Mouse (Mus musculus): ENCODE measurements around the gene Gstp2. TPM values are rescaled to one million over a fixed set of nuclear protein-coding genes. Genes with fewer than 3 reads are reported as not detected.

Gene Gstp2
- polyA plus RNA-seq, 1 experiment from 2014 or later = 379 TPM

- ChIA-PET POLR2A (no interaction called here), CTCF (interaction anchor here (0.9 to 2.7 kb wide), 2 partner anchors 12 to 46 kb away, joined by 3 to 7 read pairs; no protein-coding TSS in a partner anchor)
- H3K27me3 ChIP-seq = peaks cover 21% of the 10 kb centered on the region
- in situ Hi-C loops (cut with MboI; ENCODE audit: low pct_unique_long_range_greater_than_20kb) = no loop called here
- DNase-seq (ENCODE audit: low read depth, low spot score) = no peak
- TF ChIP-seq CTCF (IDR thresholded peaks at IDR 0.05) = no peak
- ATAC-seq = no peak
These were observed 53.4 kb downstream of the Gstp2 start, which contains the start of gene Tbx10 for GRCm38 (mm10) chr19:3992416-3992815. Gene Tbx10, plus strand, starts transcription at chr19:3992752.

- in situ Hi-C loops (cut with MboI; ENCODE audit: low pct_unique_long_range_greater_than_20kb) = no loop called here
- ChIA-PET CTCF (interaction anchor here (0.9 to 2.7 kb wide), 2 partner anchors 11 to 45 kb away, joined by 3 to 7 read pairs; no protein-coding TSS in a partner anchor), POLR2A (no interaction called here)
- DNase-seq (ENCODE audit: low read depth, low spot score) = no peak
- H3K27me3 ChIP-seq = peaks cover 21% of the 10 kb centered on the region
- no peak for ATAC-seq
- no peak for TF ChIP-seq CTCF (IDR thresholded peaks at IDR 0.05)
These were observed 53.9 kb downstream of the Gstp2 start for GRCm38 (mm10) chr19:3991966-3992365.

- in situ Hi-C loops (cut with MboI; ENCODE audit: low pct_unique_long_range_greater_than_20kb) = no loop called here
- POLR2A ChIA-PET = no interaction called here
- CTCF ChIA-PET = interaction anchor here (0.9 to 2.7 kb wide), 2 partner anchors 11 to 45 kb away, joined by 3 to 7 read pairs; no protein-coding TSS in a partner anchor
- no peak for TF ChIP-seq CTCF (IDR thresholded peaks at IDR 0.05)
- DNase-seq (ENCODE audit: low read depth, low spot score) (no peak), ATAC-seq (no peak)
- peaks cover 21% of the 10 kb centered on the region for H3K27me3 ChIP-seq
These were observed 54.3 kb downstream of the Gstp2 start for GRCm38 (mm10) chr19:3991562-3991961.

GRCm38 (mm10) chr19:3990804-3991203, 55.0 kb downstream of the Gstp2 start:
- no peak for DNase-seq (ENCODE audit: low read depth, low spot score)
- ATAC-seq = no peak
- ChIA-PET POLR2A (no interaction called here), CTCF (interaction anchor here (1.3 kb wide), 1 partner anchor 78 kb away, joined by 3 read pairs; the partner anchor contains the start of gene Ndufs8)
- in situ Hi-C loops (cut with MboI; ENCODE audit: low pct_unique_long_range_greater_than_20kb) = no loop called here
- TF ChIP-seq CTCF (IDR thresholded peaks at IDR 0.05) = no peak
- H3K27me3 ChIP-seq = peaks cover 21% of the 10 kb centered on the region

Other genes starting within 250 kb of the Gstp2 start
- 169 TPM for gene Chka, start 194.2 kb downstream of the Gstp2 start, polyA plus RNA-seq (2021)
- 80.3 TPM for gene Tcirg1, start 138.9 kb downstream of the Gstp2 start, polyA plus RNA-seq (2021)
- gene Ndufs8, start 133.2 kb downstream of the Gstp2 start, polyA plus RNA-seq (2021) = 232 TPM
- gene Aldh3b1, start 116.2 kb downstream of the Gstp2 start, polyA plus RNA-seq (2021) = 22.2 TPM
- not detected for gene Unc93b1, start 110.8 kb downstream of the Gstp2 start, polyA plus RNA-seq (2021)
- gene Aldh3b3, start 87.4 kb downstream of the Gstp2 start, polyA plus RNA-seq (2021) = 0.17 TPM
- 0.05 TPM for gene Aldh3b2, start 73.7 kb downstream of the Gstp2 start, polyA plus RNA-seq (2021)
- gene Acy3, start 59.5 kb downstream of the Gstp2 start, polyA plus RNA-seq (2021) = 3.9 TPM
- 0.03 TPM for gene Tbx10, start 53.3 kb downstream of the Gstp2 start, polyA plus RNA-seq (2021)
- gene Nudt8, start 45.4 kb downstream of the Gstp2 start, polyA plus RNA-seq (2021) = 35.1 TPM
- 3.1 TPM for gene Gm49405, start 45.4 kb downstream of the Gstp2 start, polyA plus RNA-seq (2021)
- gene Doc2g, start 42.7 kb downstream of the Gstp2 start, polyA plus RNA-seq (2021) = 7.1 TPM
- gene Ndufv1, start 33.2 kb downstream of the Gstp2 start, polyA plus RNA-seq (2021) = 231 TPM
- 1,288 TPM for gene Gstp1, start 8.0 kb downstream of the Gstp2 start, polyA plus RNA-seq (2021)
- gene Gstp3, start 13.5 kb upstream of the Gstp2 start, polyA plus RNA-seq (2021) = not detected
- not detected for gene Cabp2, start 35.6 kb upstream of the Gstp2 start, polyA plus RNA-seq (2021)
- 93.8 TPM for gene Cdk2ap2, start 51.2 kb upstream of the Gstp2 start, polyA plus RNA-seq (2021)
- 109 TPM for gene Pitpnm1, start 54.0 kb upstream of the Gstp2 start, polyA plus RNA-seq (2021)
- gene Aip, start 79.8 kb upstream of the Gstp2 start, polyA plus RNA-seq (2021) = 149 TPM
- not detected for gene Gpr152, start 93.8 kb upstream of the Gstp2 start, polyA plus RNA-seq (2021)
- 0.17 TPM for gene Cabp4, start 98.0 kb upstream of the Gstp2 start, polyA plus RNA-seq (2021)
- 321 TPM for gene Coro1b, start 102.6 kb upstream of the Gstp2 start, polyA plus RNA-seq (2021)
- 0.62 TPM for gene Ptprcap, start 107.6 kb upstream of the Gstp2 start, polyA plus RNA-seq (2021)
- gene Rps6kb2, start 117.3 kb upstream of the Gstp2 start, polyA plus RNA-seq (2021) = 43.0 TPM
- 13.7 TPM for gene Carns1, start 129.5 kb upstream of the Gstp2 start, polyA plus RNA-seq (2021)
- 1.9 TPM for gene Tbc1d10c, start 145.3 kb upstream of the Gstp2 start, polyA plus RNA-seq (2021)
- 674 TPM for gene Ppp1ca, start 146.0 kb upstream of the Gstp2 start, polyA plus RNA-seq (2021)
- 33.9 TPM for gene Rad9a, start 155.6 kb upstream of the Gstp2 start, polyA plus RNA-seq (2021)
- 122 TPM for gene Clcf1, start 168.2 kb upstream of the Gstp2 start, polyA plus RNA-seq (2021)
- 0.62 TPM for gene AC109138.7, start 168.3 kb upstream of the Gstp2 start, polyA plus RNA-seq (2021)
- 49.5 TPM for gene Pold4, start 185.9 kb upstream of the Gstp2 start, polyA plus RNA-seq (2021)
- gene Ssh3, start 223.2 kb upstream of the Gstp2 start, polyA plus RNA-seq (2021) = 71.3 TPM
- gene Ankrd13d, start 237.1 kb upstream of the Gstp2 start, polyA plus RNA-seq (2021) = 25.8 TPM

Measured in Patski (cell line).